Mouse (Mus musculus) kidney, adult 2 months (tissue): ENCODE data around the gene Myo15b. TPM values are rescaled to one million over a fixed set of nuclear protein-coding genes. Genes with fewer than 3 reads are reported as not detected.

Source experiments
- DNase-seq: peaks from one replicate; pipeline ENCODE4 v3.0.0; 2021
- H3K27ac ChIP-seq: fragments of 200-500 bp; 2 replicates; pipeline ENCODE4 v1.5.1; 2012; ENCODE audit warnings: low read depth, low read length, control low read depth, inconsistent platforms; ENCODE audit not compliant: insufficient read depth
- H3K27me3 ChIP-seq: fragments of 200-500 bp; replicated peaks from 2 replicates; pipeline ENCODE4 v1.6.1; 2012; ENCODE audit warnings: mild to moderate bottlenecking, moderate library complexity, low read length, inconsistent platforms; ENCODE audit not compliant: control insufficient read depth, insufficient read depth
- H3K36me3 ChIP-seq: fragments of 200-500 bp; 2 replicates; pipeline ENCODE4 v1.6.1; 2012; ENCODE audit warnings: mild to moderate bottlenecking, moderate library complexity, low read length, inconsistent platforms; ENCODE audit not compliant: control insufficient read depth, insufficient read depth
- H3K4me1 ChIP-seq: fragments of 200-500 bp; 2 replicates; pipeline ENCODE4 v1.6.1; 2011; ENCODE audit warnings: low read length; ENCODE audit not compliant: control insufficient read depth, insufficient read depth
- H3K4me3 ChIP-seq: fragments of 200-500 bp; 2 replicates; pipeline ENCODE4 v1.5.1; 2011; ENCODE audit warnings: mild to moderate bottlenecking, low read depth, low read length, control low read depth; ENCODE audit not compliant: insufficient read depth
- CTCF ChIP-seq: fragments of 200-500 bp; conservative IDR thresholded peaks from 2 replicates; pipeline ENCODE4 v1.5.1; 2011; ENCODE audit warnings: low read depth, mild to moderate bottlenecking, control low read depth, low read length, moderate library complexity, mixed read lengths; ENCODE audit not compliant: insufficient read depth, insufficient read length
- POLR2A ChIP-seq: fragments of 200-500 bp; IDR thresholded peaks from one replicate; pipeline ENCODE4 v1.6.1; 2011; ENCODE audit warnings: low read depth, low read length, control low read depth
- WGBS: fragments of 180-500 bp; shearing (Covaris S2); methylation state at CpG from one replicate; pipeline ENCODE4 v1.1.7; 2018; 5-methylcytosine and 5-hydroxymethylcytosine counted together
- polyA plus RNA-seq: library from polyadenylated mRNA; depleted of rRNA; stranded (reverse); fragments of >200 nt; gene quantifications from 2 replicates; pipeline ENCODE4 v1.2.3, GENCODE M21; 2012

Gene Myo15b
- polyA plus RNA-seq, 1 experiment = 104 TPM

DNA sequence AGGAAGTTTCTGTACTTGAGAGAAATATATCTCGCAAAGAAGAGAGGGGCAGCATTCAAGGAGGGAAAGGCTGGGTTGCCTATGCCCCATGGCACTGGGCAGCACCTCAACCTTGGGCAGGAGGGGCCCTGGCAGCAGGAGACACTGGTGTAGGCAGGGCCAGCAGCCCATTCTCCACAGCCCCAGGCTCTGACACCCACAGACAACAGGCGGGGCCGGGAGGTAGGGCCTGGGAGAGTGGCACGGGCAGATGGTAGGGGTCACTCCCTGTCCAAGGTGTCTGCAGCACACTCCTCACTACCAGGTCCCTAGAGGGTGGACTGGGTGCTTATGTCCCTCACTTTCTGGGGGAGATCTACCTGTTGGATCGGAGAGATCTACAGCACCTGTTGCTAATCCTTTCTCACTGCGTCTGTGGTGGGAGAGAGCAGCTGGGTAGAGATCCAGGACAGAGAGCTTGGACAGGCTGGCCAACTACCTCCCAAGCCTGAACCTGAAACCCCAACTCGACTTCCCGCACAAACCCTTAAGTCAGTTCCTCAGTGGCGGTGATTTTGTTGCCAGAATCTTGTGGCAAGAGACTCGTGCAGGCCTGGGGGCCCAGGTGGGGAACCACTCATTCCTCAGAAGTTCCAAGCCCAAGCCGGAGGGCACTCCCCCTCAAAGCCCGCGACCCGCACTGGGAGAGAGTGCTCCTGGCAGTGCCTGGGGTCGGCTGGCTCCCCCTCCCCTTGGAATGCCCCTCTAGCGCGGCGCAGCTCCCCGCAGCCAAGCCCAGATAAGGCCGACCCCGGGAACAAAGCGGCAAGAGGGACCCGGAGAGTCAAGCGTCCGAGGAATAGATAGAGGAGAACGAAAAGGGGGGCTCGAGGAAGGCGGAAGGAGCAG is 45.4 kb upstream of the Myo15b start:
- Histone ChIP-seq H3K4me1 (peaks cover 36% of the 10 kb centered on the region; the same call in 1 of the 2 replicates), H3K4me3 (peak overlapping the region; percentile 81), H3K27ac (peak overlapping the region; percentile 88), H3K27me3 (no peaks in the 10 kb centered on the region), H3K36me3 (peaks cover 1% of the 10 kb centered on the region; the same call in 1 of the 2 replicates)
- TF ChIP-seq POLR2A (peak; percentile 7), CTCF (no peak)
- WGBS = 1% methylated on average over 27 of the region's 28 CpGs
- DNase-seq = peak; percentile 55

DNA sequence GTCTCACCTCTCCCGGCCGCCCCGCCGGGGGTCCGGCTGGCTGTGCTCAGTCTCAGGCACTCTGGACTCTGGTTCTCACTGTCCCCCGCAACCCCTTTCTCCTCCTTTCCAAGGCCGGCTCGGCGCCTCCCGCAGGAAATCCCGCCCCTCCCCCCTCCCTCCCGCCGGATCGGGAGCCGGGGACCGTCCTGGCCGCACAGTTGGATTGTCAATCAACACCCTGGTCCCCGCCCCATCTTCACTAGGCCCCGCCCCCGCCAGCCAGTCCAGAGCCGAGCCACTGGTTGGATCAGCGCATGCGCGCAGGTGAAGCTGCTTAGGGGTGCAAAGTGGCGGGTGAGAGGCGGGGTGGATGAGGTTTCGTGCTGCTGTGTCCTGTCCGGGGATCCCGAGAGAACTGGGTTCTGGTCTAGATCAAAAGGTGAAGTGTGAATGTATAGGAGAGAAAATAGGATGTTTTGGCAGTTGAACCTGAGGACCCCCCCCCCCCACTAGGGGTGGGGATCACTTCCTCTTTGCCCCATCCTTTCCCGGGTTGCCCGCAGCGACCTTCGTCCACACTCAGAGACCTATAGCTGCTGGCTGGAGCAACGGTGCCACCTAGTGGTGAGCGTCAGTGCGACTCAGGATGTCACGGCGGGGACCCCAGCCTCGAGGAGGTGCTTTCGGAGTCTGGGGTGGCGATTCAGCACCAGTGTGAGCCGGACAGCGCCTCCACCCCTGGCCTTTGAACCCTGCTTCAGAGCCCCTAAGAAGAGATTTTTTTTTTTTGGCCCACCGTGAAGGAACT is 44.5 kb upstream of the Myo15b start, which contains the start of gene Caskin2:
Gene Caskin2, minus strand, starts transcription at position 133 of the 790 bp plus-strand sequence.
- peak within 1 kb of the TSS; percentile 87 for H3K4me3 ChIP-seq
- H3K27me3 ChIP-seq = no peaks in the 10 kb centered on the region
- peaks cover 1% of the 10 kb centered on the region; the same call in 1 of the 2 replicates for H3K36me3 ChIP-seq
- under 1% methylated on average over 42 of the region's 44 CpGs for WGBS
- H3K27ac ChIP-seq = peak within 1 kb of the TSS; percentile 88
- H3K4me1 ChIP-seq = peaks cover 30% of the 10 kb centered on the region; the same call in 1 of the 2 replicates
- peak; percentile 99 for DNase-seq
- TF ChIP-seq POLR2A (peak; percentile 86), CTCF (peak; percentile 95)

DNA sequence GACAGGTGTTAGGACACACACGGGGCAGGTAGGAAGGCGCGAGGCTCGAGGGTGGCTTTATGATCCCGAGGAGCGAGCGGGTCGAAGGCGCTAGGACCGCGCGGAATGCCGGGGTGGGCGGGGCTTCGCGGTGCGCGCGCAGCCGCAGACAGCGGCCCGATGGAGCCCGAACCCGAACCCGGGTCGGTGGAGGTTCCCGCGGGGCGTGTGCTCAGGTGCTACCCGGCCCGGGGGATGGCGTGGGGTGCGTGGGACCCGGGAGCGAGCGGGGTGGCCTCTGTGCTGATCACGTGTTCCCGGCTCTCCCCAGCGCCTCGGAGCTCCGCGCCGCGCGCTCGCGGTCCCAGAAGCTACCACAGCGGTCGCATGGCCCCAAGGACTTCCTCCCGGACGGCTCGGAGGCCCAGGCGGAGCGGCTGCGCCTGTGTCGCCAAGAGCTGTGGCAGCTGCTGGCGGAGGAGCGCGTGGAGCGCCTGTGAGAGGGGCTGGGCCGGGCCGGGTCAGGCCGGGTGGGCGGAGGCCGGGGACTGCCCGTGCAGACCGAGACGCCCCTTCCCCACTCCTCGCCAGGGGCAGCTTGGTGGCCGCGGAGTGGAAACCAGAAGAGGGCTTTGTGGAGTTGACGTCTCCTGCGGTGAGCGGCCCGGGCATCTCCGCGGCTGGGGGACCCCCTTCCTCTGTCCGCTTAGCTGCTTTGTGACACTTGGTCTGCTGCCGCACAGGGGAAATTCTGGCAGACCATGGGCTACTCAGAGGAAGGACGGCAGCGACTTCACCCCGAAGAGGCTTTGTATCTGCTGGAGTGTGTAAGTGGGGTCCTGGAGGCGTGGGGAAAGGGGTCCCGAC is 43.4 kb upstream of the Myo15b start, which contains the start of gene Tsen54:
Gene Tsen54, plus strand, starts transcription at position 120 of the 846 bp plus-strand sequence.
- Histone ChIP-seq H3K4me1 (peaks cover 30% of the 10 kb centered on the region; the same call in 1 of the 2 replicates), H3K36me3 (peaks cover 1% of the 10 kb centered on the region; the same call in 1 of the 2 replicates), H3K4me3 (peak within 1 kb of the TSS; percentile 87), H3K27ac (peak within 1 kb of the TSS; percentile 76), H3K27me3 (no peaks in the 10 kb centered on the region)
- peak; percentile 93 for DNase-seq
- WGBS = 1% methylated on average over 84 of the region's 84 CpGs
- no peak for TF ChIP-seq POLR2A
- TF ChIP-seq CTCF = no peak

DNA sequence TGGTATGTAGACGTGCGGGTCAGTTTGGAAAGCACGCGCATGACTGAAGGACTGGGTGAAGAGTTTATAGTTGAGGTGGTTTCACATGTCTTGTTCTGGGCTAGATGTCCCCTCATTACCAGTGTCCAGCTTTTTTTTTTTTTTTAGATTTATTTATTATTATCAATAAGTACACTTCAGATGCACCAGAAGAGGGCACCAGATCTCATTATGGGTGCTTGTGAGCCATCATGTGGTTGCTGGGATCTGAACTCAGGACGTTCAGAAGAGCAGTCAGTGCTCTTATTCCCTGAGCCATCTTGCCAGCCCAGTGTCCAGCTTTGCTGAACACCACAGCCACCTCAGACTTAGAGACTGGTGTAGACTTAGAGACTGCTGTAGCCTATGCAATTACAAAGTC is 40.9 kb upstream of the Myo15b start:
- DNase-seq = no peak
- TF ChIP-seq CTCF (peak; percentile 27; the same call in 1 of the 2 replicates), POLR2A (no peak)
- Histone ChIP-seq H3K27me3 (no peaks in the 10 kb centered on the region), H3K27ac (no peak overlapping the region), H3K4me1 (peaks cover 14% of the 10 kb centered on the region; the same call in 1 of the 2 replicates), H3K36me3 (no peaks in the 10 kb centered on the region), H3K4me3 (no peak overlapping the region)
- 83% methylated on average over 5 of the region's 5 CpGs for WGBS

DNA sequence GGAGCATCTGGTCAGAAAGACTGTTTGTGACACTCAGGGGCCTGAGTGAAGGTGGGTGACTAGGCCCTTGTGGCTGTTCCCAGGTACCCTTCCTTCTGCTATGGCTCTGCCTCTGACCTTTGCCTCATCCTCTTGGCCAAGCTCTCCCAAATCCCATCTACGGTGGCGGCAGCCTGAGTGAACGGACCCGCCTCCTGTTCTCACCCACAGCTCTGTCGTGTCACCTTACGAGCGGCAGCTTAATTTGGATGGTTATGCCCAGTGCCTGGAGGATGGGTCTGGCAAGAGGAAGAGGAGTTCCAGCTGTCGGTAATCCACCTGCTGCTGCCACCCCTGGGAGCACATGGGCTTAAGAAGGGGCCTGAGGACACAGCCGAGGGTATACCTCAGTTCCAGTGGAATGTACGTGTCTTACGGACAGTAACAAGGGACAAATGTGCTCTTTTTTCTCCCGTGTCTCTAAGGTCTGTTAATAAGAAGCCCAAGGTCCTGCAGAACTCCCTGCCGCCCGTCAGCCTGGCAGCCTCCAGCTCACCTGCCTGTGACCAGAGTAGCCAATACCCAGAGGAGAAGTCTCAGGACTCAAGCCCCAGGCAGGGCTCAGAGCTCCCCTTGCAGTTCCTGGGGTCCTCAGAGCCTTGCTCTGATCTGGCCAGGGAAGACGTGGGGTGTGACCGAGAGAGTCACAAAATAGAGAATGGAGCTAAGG is 38.1 kb upstream of the Myo15b start:
- peak; percentile 60 for DNase-seq
- no peaks in the 10 kb centered on the region for H3K27me3 ChIP-seq
- WGBS = 48% methylated on average over 16 of the region's 16 CpGs
- H3K4me3 ChIP-seq = no peak overlapping the region
- H3K27ac ChIP-seq = no peak overlapping the region; the same call in 1 of the 2 replicates
- TF ChIP-seq POLR2A = no peak
- no peaks in the 10 kb centered on the region for H3K36me3 ChIP-seq
- peaks cover 6% of the 10 kb centered on the region; the same call in 1 of the 2 replicates for H3K4me1 ChIP-seq

DNA sequence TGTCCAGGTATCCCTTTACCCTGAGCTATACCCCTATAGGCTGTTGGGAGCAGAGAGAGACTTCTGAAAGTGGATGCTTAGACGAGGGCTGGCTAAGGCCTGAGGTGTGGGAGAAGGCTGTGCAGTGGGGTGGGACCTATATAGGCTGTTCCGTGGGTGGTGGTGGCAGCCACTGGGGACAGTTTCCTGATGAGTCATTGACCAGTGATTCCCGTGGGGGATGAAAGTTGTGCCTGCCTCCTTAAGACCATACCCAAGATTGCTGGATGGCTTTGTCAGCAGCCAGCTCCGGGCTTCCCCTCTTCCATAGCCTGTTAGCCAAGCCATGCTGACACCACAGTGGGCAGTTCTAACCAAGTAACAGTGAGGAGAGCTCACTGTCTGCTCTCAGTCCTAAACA is 37.2 kb upstream of the Myo15b start:
- no peak overlapping the region for H3K4me3 ChIP-seq
- no peak overlapping the region for H3K27ac ChIP-seq
- peaks cover 7% of the 10 kb centered on the region; the same call in 1 of the 2 replicates for H3K4me1 ChIP-seq
- no peaks in the 10 kb centered on the region for H3K36me3 ChIP-seq
- WGBS = 65% methylated on average over 4 of the region's 4 CpGs
- no peaks in the 10 kb centered on the region for H3K27me3 ChIP-seq
- DNase-seq = no peak
- TF ChIP-seq POLR2A (no peak), CTCF (no peak)
